Mouse (Mus musculus) forebrain, embryonic 11.5 days (tissue): ENCODE results near the gene Cyp4v3. TPM values are rescaled to one million over a fixed set of nuclear protein-coding genes. Genes with fewer than 3 reads are reported as not detected.

Source experiments
- ATAC-seq: fragments of 200-750 bp; cut with Nextera tagmentation; replicated peaks from 2 replicates; pipeline ENCODE4 v1.8.0; 2017; ENCODE audit warnings: moderate TSS enrichment; ENCODE audit not compliant: low FRiP score
- DNase-seq: peaks from one replicate; pipeline ENCODE4 v3.0.0-alpha.2; 2017; ENCODE audit warnings: low spot score
- H3K27ac ChIP-seq: fragments of 300-500 bp; sonication (generic); 2 replicates; pipeline ENCODE4 v1.5.1; 2014; ENCODE audit warnings: low read depth, low read length
- H3K27me3 ChIP-seq: fragments of 300-500 bp; sonication (generic); 2 replicates; pipeline ENCODE4 v1.6.1; 2014; ENCODE audit warnings: mild to moderate bottlenecking, low read length, mixed read lengths; ENCODE audit not compliant: control insufficient read depth, insufficient read depth
- H3K36me3 ChIP-seq: fragments of 300-500 bp; sonication (generic); 2 replicates; pipeline ENCODE4 v1.6.1; 2014; ENCODE audit warnings: mild to moderate bottlenecking, low read length, moderate library complexity, mixed read lengths; ENCODE audit not compliant: control insufficient read depth, insufficient read depth
- H3K4me1 ChIP-seq: fragments of 300-500 bp; sonication (generic); replicated peaks from 2 replicates; pipeline ENCODE4 v1.6.1; 2014; ENCODE audit warnings: low read length, mixed read lengths; ENCODE audit not compliant: control insufficient read depth, insufficient read depth
- H3K4me2 ChIP-seq: fragments of 300-500 bp; sonication (generic); 2 replicates; pipeline ENCODE4 v1.6.1; 2014; ENCODE audit warnings: low read depth, mild to moderate bottlenecking, low read length, moderate library complexity, mixed read lengths; ENCODE audit not compliant: severe bottlenecking
- H3K4me3 ChIP-seq: fragments of 300-500 bp; sonication (generic); 2 replicates; pipeline ENCODE4 v1.5.1; 2014; ENCODE audit warnings: low read depth, low read length
- H3K9ac ChIP-seq: fragments of 300-500 bp; sonication (generic); 2 replicates; pipeline ENCODE4 v1.6.1; 2014; ENCODE audit warnings: low read length
- H3K9me3 ChIP-seq: fragments of 300-500 bp; sonication (generic); 2 replicates; pipeline ENCODE4 v1.6.1; 2016; ENCODE audit warnings: low read length, mixed read lengths; ENCODE audit not compliant: control insufficient read depth
- WGBS: fragments of 180-500 bp; shearing (Covaris S2); extraction: QIAGEN DNeasy Blood & Tissue Kit; methylation state at CpG from one replicate; pipeline ENCODE4 v1.1.7; 2014; 5-methylcytosine and 5-hydroxymethylcytosine counted together
- polyA plus RNA-seq: library from polyadenylated mRNA; unstranded; fragments of >200 nt; fragmentation: Nextera tagmentation; extraction: Ambion mirVana; gene quantifications from 2 replicates; pipeline ENCODE4 v1.2.1, GENCODE M21; 2014

Cyp4v3 gene
- polyA plus RNA-seq, 1 experiment from 2014 or later, result 1.6 TPM

GRCm38 (mm10) chr8:45359091-45359605 lies 26.1 kb upstream of the Cyp4v3 start:
- no peak overlapping the region for H3K4me3 ChIP-seq
- 0 out of 2 replicates have a peak, but pooled peaks have one; percentile 14 for ATAC-seq
- no peak overlapping the region for H3K4me2 ChIP-seq
- no peak overlapping the region for H3K9ac ChIP-seq
- H3K9me3 ChIP-seq, result no peaks in the 10 kb centered on the region
- WGBS, result 83% methylated on average over 6 of the region's 6 CpGs
- no peaks in the 10 kb centered on the region for H3K27me3 ChIP-seq
- no peak for DNase-seq
- H3K27ac ChIP-seq, result no peak overlapping the region
- H3K4me1 ChIP-seq, result no peaks in the 10 kb centered on the region; the same call in 1 of the 2 replicates
- no peaks in the 10 kb centered on the region for H3K36me3 ChIP-seq

- H3K9ac ChIP-seq, result peak overlapping the region; percentile 87
- H3K4me2 ChIP-seq, result peak overlapping the region; percentile 96
- H3K9me3 ChIP-seq, result no peaks in the 10 kb centered on the region
- peak overlapping the region; percentile 51 for H3K4me3 ChIP-seq
- no peak overlapping the region for H3K27ac ChIP-seq
- H3K4me1 ChIP-seq, result no peaks in the 10 kb centered on the region; the same call in 1 of the 2 replicates
- no peaks in the 10 kb centered on the region for H3K36me3 ChIP-seq
- peak; percentile 81 for ATAC-seq
- no peaks in the 10 kb centered on the region for H3K27me3 ChIP-seq
- peak; percentile 71 for DNase-seq
- WGBS, result 5% methylated on average over 38 of the region's 49 CpGs
These were observed 25.3 kb upstream of the Cyp4v3 start for GRCm38 (mm10) chr8:45358132-45358918.

GRCm38 (mm10) chr8:45355809-45356208 lies 22.8 kb upstream of the Cyp4v3 start:
- ATAC-seq, result no peak
- Histone ChIP-seq H3K4me3 (no peak overlapping the region), H3K9ac (no peak overlapping the region), H3K27me3 (no peaks in the 10 kb centered on the region), H3K4me1 (no peaks in the 10 kb centered on the region; the same call in 1 of the 2 replicates), H3K4me2 (no peak overlapping the region), H3K36me3 (no peaks in the 10 kb centered on the region), H3K27ac (no peak overlapping the region), H3K9me3 (no peaks in the 10 kb centered on the region)
- DNase-seq, result no peak
- WGBS, result 82% methylated on average over 6 of the region's 6 CpGs

- Histone ChIP-seq H3K27ac (no peak overlapping the region), H3K27me3 (no peaks in the 10 kb centered on the region), H3K4me1 (no peaks in the 10 kb centered on the region), H3K36me3 (no peaks in the 10 kb centered on the region), H3K9me3 (no peaks in the 10 kb centered on the region), H3K4me3 (no peak overlapping the region), H3K4me2 (no peak overlapping the region), H3K9ac (no peak overlapping the region)
- DNase-seq (peak; percentile 86), ATAC-seq (peak; percentile 67)
- WGBS, result 17% methylated on average over 6 of the region's 6 CpGs
These were observed 12.0 kb upstream of the Cyp4v3 start for GRCm38 (mm10) chr8:45345031-45345430.

GRCm38 (mm10) chr8:45344298-45344697 lies 11.3 kb upstream of the Cyp4v3 start:
- WGBS, result 89% methylated on average over 8 of the region's 8 CpGs
- Histone ChIP-seq H3K27me3 (no peaks in the 10 kb centered on the region), H3K4me3 (no peak overlapping the region)

GRCm38 (mm10) chr8:45341630-45342628 lies 8.9 kb upstream of the Cyp4v3 start:
- H3K36me3 ChIP-seq, result no peaks in the 10 kb centered on the region
- ATAC-seq (no peak), DNase-seq (no peak)
- H3K4me2 ChIP-seq, result no peak overlapping the region
- WGBS, result 90% methylated on average over 12 of the region's 12 CpGs
- no peaks in the 10 kb centered on the region for H3K4me1 ChIP-seq
- no peaks in the 10 kb centered on the region for H3K9me3 ChIP-seq
- no peak overlapping the region for H3K9ac ChIP-seq
- no peak overlapping the region for H3K4me3 ChIP-seq
- H3K27ac ChIP-seq, result no peak overlapping the region
- H3K27me3 ChIP-seq, result no peaks in the 10 kb centered on the region

More at GRCm38 (mm10) chr8:45344298-45344697, 11.3 kb upstream of the Cyp4v3 start:
- ATAC-seq (no peak), DNase-seq (no peak)
- Histone ChIP-seq H3K9me3 (no peaks in the 10 kb centered on the region), H3K4me1 (no peaks in the 10 kb centered on the region), H3K4me2 (no peak overlapping the region), H3K27ac (no peak overlapping the region), H3K9ac (no peak overlapping the region), H3K36me3 (no peaks in the 10 kb centered on the region)

- Histone ChIP-seq H3K9me3 (no peaks in the 10 kb centered on the region), H3K4me3 (peak overlapping the region; percentile 62), H3K9ac (peak overlapping the region; percentile 67), H3K4me2 (peak overlapping the region; percentile 91), H3K27ac (no peak overlapping the region), H3K4me1 (no peaks in the 10 kb centered on the region), H3K36me3 (no peaks in the 10 kb centered on the region), H3K27me3 (peaks cover 2% of the 10 kb centered on the region; the same call in 1 of the 2 replicates)
- ATAC-seq, result peak; percentile 48; the same call in 1 of the 2 replicates
- no peak for DNase-seq
- whole genome bisulfite sequencing, result 3% methylated on average over 8 of the region's 8 CpGs
These were observed 477 bp upstream of the Cyp4v3 start for GRCm38 (mm10) chr8:45333493-45333892.

GRCm38 (mm10) chr8:45330856-45331255 lies 2.2 kb downstream of the Cyp4v3 start:
- no peak overlapping the region for H3K4me2 ChIP-seq
- H3K4me3 ChIP-seq, result no peak overlapping the region
- 71% methylated on average over 3 of the region's 3 CpGs for WGBS
- H3K9me3 ChIP-seq, result no peaks in the 10 kb centered on the region
- no peaks in the 10 kb centered on the region for H3K4me1 ChIP-seq
- no peak overlapping the region for H3K27ac ChIP-seq
- H3K9ac ChIP-seq, result no peak overlapping the region
- peaks cover 2% of the 10 kb centered on the region; the same call in 1 of the 2 replicates for H3K27me3 ChIP-seq
- H3K36me3 ChIP-seq, result no peaks in the 10 kb centered on the region
- ATAC-seq (no peak), DNase-seq (no peak)
